Mouse (Mus musculus): Measurements from ENCODE around the gene Stat2. TPM values are rescaled to one million over a fixed set of nuclear protein-coding genes. Genes with fewer than 3 reads are reported as not detected.

The Stat2 gene
- polyA plus RNA-seq, 1 experiment: 9.1 TPM

- no peak for TF ChIP-seq GATA1 (IDR thresholded peaks at IDR 0.05; ENCODE audit: low read length)
Measured at GRCm38 (mm10) chr10:128281682-128282081, 11.3 kb downstream of the Stat2 start.

- TF ChIP-seq GATA1 (IDR thresholded peaks at IDR 0.05; ENCODE audit: low read length): no peak
Measured at GRCm38 (mm10) chr10:128282886-128283450, 12.6 kb downstream of the Stat2 start.

GRCm38 (mm10) chr10:128283604-128284579, 13.5 kb downstream of the Stat2 start:
- TF ChIP-seq GATA1 (IDR thresholded peaks at IDR 0.05; ENCODE audit: low read length): no peak

- no peak for TF ChIP-seq GATA1 (IDR thresholded peaks at IDR 0.05; ENCODE audit: low read length)
Measured at GRCm38 (mm10) chr10:128296370-128297090, 26.2 kb downstream of the Stat2 start.

GRCm38 (mm10) chr10:128297221-128297620, 26.9 kb downstream of the Stat2 start:
- TF ChIP-seq GATA1 (IDR thresholded peaks at IDR 0.05; ENCODE audit: low read length): no peak

GRCm38 (mm10) chr10:128297622-128298021, 27.3 kb downstream of the Stat2 start:
- no peak for TF ChIP-seq GATA1 (IDR thresholded peaks at IDR 0.05; ENCODE audit: low read length)

- TF ChIP-seq GATA1 (IDR thresholded peaks at IDR 0.05; ENCODE audit: low read length): no peak
Measured at GRCm38 (mm10) chr10:128298243-128298642, 27.9 kb downstream of the Stat2 start.

- no peak for TF ChIP-seq GATA1 (IDR thresholded peaks at IDR 0.05; ENCODE audit: low read length)
Measured at GRCm38 (mm10) chr10:128298702-128299171, 28.4 kb downstream of the Stat2 start, which contains the start of gene Il23a. Il23a (minus strand) TSS chr10:128298752.

- no peak for TF ChIP-seq GATA1 (IDR thresholded peaks at IDR 0.05; ENCODE audit: low read length)
Measured at GRCm38 (mm10) chr10:128302357-128302756, 32.0 kb downstream of the Stat2 start.

- TF ChIP-seq GATA1 (IDR thresholded peaks at IDR 0.05; ENCODE audit: low read length): no peak
Measured at GRCm38 (mm10) chr10:128302785-128303125, 32.4 kb downstream of the Stat2 start.

GRCm38 (mm10) chr10:128303126-128304021, 33.0 kb downstream of the Stat2 start, which contains the start of gene Pan2:
Pan2 (plus strand) TSS chr10:128303335.
- TF ChIP-seq GATA1 (IDR thresholded peaks at IDR 0.05; ENCODE audit: low read length): no peak

- TF ChIP-seq GATA1 (IDR thresholded peaks at IDR 0.05; ENCODE audit: low read length): no peak
Measured at GRCm38 (mm10) chr10:128309654-128310053, 39.3 kb downstream of the Stat2 start.

- no peak for TF ChIP-seq GATA1 (IDR thresholded peaks at IDR 0.05; ENCODE audit: low read length)
Measured at GRCm38 (mm10) chr10:128310177-128310576, 39.8 kb downstream of the Stat2 start.

- TF ChIP-seq GATA1 (IDR thresholded peaks at IDR 0.05; ENCODE audit: low read length): no peak
Measured at GRCm38 (mm10) chr10:128310902-128311301, 40.5 kb downstream of the Stat2 start.

- TF ChIP-seq GATA1 (IDR thresholded peaks at IDR 0.05; ENCODE audit: low read length): no peak
Measured at GRCm38 (mm10) chr10:128315578-128315977, 45.2 kb downstream of the Stat2 start.

All from G1E-ER4 (cell line).